8 mouse cellular contexts compared by ENCODE assay signal in the genomic region with DNA sequence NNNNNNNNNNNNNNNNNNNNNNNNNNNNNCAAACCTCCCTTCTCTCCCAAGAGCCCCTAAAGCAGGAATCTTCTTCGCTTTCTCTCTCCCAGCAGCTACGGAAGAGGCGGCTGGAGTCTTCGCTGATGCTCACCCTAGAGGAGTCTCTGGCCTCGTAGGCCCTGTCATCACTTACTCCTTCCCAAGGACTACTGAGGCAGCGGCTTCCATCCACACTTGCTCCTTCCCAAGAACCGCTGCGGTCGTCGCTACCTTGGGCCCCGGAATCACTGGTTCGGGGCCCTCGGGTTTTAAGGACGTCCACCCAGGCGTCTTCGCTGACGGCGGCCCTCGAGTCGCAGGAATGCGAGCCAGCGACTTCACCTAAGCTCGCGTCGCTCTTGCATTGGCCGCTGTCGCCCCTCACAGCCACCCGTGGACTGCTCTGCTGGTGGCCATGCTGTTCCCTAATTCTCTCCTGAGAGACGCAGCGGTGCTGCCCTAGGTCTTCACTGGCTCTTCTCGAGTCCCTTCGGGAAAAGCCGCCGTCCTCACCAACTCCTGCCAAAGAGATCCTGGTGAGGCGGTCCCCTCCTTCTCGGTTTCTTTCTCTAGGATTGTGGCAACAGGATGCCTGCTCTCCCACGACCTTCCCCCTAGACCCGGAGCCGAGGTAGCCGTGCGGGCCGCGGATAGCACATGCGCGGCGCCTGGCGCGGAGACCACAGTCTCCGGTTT. TPM values are rescaled to one million over a fixed set of nuclear protein-coding genes. Genes with fewer than 3 reads are reported as not detected.
DNase-seq lines count a peak whose midpoint lies in the region; ATAC-seq and TF ChIP-seq lines count a peak whose summit lies in the region.

No protein-coding gene starts in this region.

- H3K36me3 ChIP-seq in heart, adult 2 months (ENCODE audit: control insufficient read depth, insufficient read depth, low read length): peaks cover 9% of the 10 kb centered on the region
- peaks cover 28% of the 10 kb centered on the region for H3K36me3 ChIP-seq in E14TG2a.4 (ENCODE audit: insufficient read depth, low read length)
- peaks cover 27% of the 10 kb centered on the region for H3K36me3 ChIP-seq in limb, embryonic 10.5 days
- peaks cover 7% of the 10 kb centered on the region; the same call in 1 of the 2 replicates for H3K36me3 ChIP-seq in midbrain, embryonic 12.5 days

- intact Hi-C loops in heart, adult 2 months (cut with DNase I): loop anchor here (1.0 to 10.0 kb wide), 3 partner anchors 32 to 328 kb away; a partner anchor contains a TSS
- intact Hi-C loops in heart, postnatal 14 days (cut with DNase I): loop anchor here (2.0 to 10.0 kb wide), 5 partner anchors 32 to 458 kb away; a partner anchor contains a TSS

- no peaks in the 10 kb centered on the region for H3K9me3 ChIP-seq in E14TG2a.4 (ENCODE audit: low read length)
- no peaks in the 10 kb centered on the region for H3K9me3 ChIP-seq in limb, embryonic 10.5 days (replicated peaks)
- no peaks in the 10 kb centered on the region for H3K9me3 ChIP-seq in midbrain, embryonic 12.5 days

- no peaks in the 10 kb centered on the region for H3K27me3 ChIP-seq in heart, adult 2 months (ENCODE audit: control insufficient read depth, insufficient read depth, low read length)
- peaks cover 29% of the 10 kb centered on the region for H3K27me3 ChIP-seq in E14TG2a.4 (ENCODE audit: insufficient read depth, low read length)
- no peaks in the 10 kb centered on the region for H3K27me3 ChIP-seq in limb, embryonic 10.5 days (ENCODE audit: low read depth, poor library complexity, severe bottlenecking)
- no peaks in the 10 kb centered on the region for H3K27me3 ChIP-seq in midbrain, embryonic 12.5 days

- H3K9ac ChIP-seq in heart, adult 2 months (ENCODE audit: low read depth, low read length): peak overlapping the region; percentile 58
- peak overlapping the region; percentile 80 for H3K9ac ChIP-seq in midbrain, embryonic 12.5 days (replicated peaks)

- H3K4me1 ChIP-seq in heart, adult 2 months (ENCODE audit: control insufficient read depth, insufficient read depth, low read length): no peaks in the 10 kb centered on the region
- H3K4me1 ChIP-seq in E14TG2a.4 (replicated peaks; ENCODE audit: low read depth, low read length): peaks cover 33% of the 10 kb centered on the region
- H3K4me1 ChIP-seq in limb, embryonic 10.5 days: peaks cover 13% of the 10 kb centered on the region
- H3K4me1 ChIP-seq in midbrain, embryonic 12.5 days: peaks cover 17% of the 10 kb centered on the region

- H3K4me3 ChIP-seq in heart, adult 2 months: peak overlapping the region; percentile 84
- H3K4me3 ChIP-seq in E14TG2a.4 (replicated peaks; ENCODE audit: low read length): peak overlapping the region; percentile 90
- H3K4me3 ChIP-seq in limb, embryonic 10.5 days: peak overlapping the region; percentile 86
- H3K4me3 ChIP-seq in midbrain, embryonic 12.5 days: peak overlapping the region; percentile 89

- TF ChIP-seq CTCF in heart, adult 2 months (IDR thresholded peaks at IDR 0.05): no peak
- TF ChIP-seq CTCF in E14TG2a.4 (conservative IDR thresholded peaks at IDR 0.05; ENCODE audit: low read length): no peak

- 2% methylated on average over 49 of the region's 49 CpGs for WGBS in heart, adult 2 months
- 1% methylated on average over 49 of the region's 49 CpGs for WGBS in limb, embryonic 10.5 days
- 1% methylated on average over 49 of the region's 49 CpGs for WGBS in midbrain, embryonic 12.5 days

- H3K27ac ChIP-seq in heart, adult 2 months: peak overlapping the region; percentile 89
- H3K27ac ChIP-seq in limb, embryonic 10.5 days: peak overlapping the region; percentile 84
- H3K27ac ChIP-seq in midbrain, embryonic 12.5 days (replicated peaks): peak overlapping the region; percentile 77

- no peak for TF ChIP-seq POLR2A in heart, adult 2 months (IDR thresholded peaks at IDR 0.05; ENCODE audit: insufficient read depth, low read depth, low read length)

- peak; percentile 28 for ATAC-seq in erythroblast, adult 5-6 weeks (replicated peaks; ENCODE audit: low FRiP score, poor library complexity, severe bottlenecking)
- ATAC-seq in midbrain, embryonic 12.5 days (ENCODE audit: low FRiP score, low read depth): peak; percentile 76

- peak overlapping the region; percentile 93 for H3K4me2 ChIP-seq in midbrain, embryonic 12.5 days (replicated peaks)

- TF ChIP-seq EP300 in heart, adult 2 months (IDR thresholded peaks at IDR 0.05; ENCODE audit: insufficient read depth, low read depth, low read length): no peak

- H3K79me2 ChIP-seq in heart, adult 2 months (replicated peaks; ENCODE audit: control insufficient read depth, insufficient read depth, low read length): no peaks in the 10 kb centered on the region

- DNase-seq in heart, adult 2 months: no peak
- no peak for DNase-seq in heart, postnatal 14 days
- no peak for DNase-seq in limb, embryonic 10.5 days (ENCODE audit: low spot score)
- DNase-seq in layer of hippocampus, adult 18-20 months (ENCODE audit: low spot score in 2 of 2): no peak
- no peak for DNase-seq in cerebellum, postnatal 36 days

RNA-seq across cellular contexts. Expression of a gene that starts 0.5 kb away (rescaled TPM):
- under 1 TPM; 0.73 to 0.84 TPM for total RNA-seq in heart, adult 2 months (2021)
- 0.29 and 0.49 TPM in 2 replicates for polyA plus RNA-seq in heart, adult 2 months (2012; rRNA removed)
- 1 to 10 TPM; 1.4 to 1.9 TPM for total RNA-seq in heart, postnatal 14 days (2021)
- total RNA-seq in erythroblast, adult 5-6 weeks (2015; ENCODE audit: low replicate concordance): not detected in 2 replicates
- 0.77 and 0.84 TPM in 2 replicates for total RNA-seq in erythroblast, adult 5-6 weeks (2017; ENCODE audit: low replicate concordance)
- 6.4 and 10.3 TPM in 2 replicates for polyA plus RNA-seq in limb, embryonic 10.5 days (2016; fragmentation: Nextera tagmentation; extraction: Ambion mirVana)
- 12.6 and 12.7 TPM in 2 replicates for polyA plus RNA-seq in midbrain, embryonic 12.5 days (2016; fragmentation: Nextera tagmentation; extraction: Ambion mirVana)
- total RNA-seq in layer of hippocampus, adult 18-20 months (2021): 10 to 100 TPM; 16.3 to 17.1 TPM

RNA-seq across cellular contexts. Expression of a gene that starts 33.3 kb away (rescaled TPM):
- total RNA-seq in heart, adult 2 months (2021): 10 to 100 TPM; 22.4 to 25.0 TPM
- polyA plus RNA-seq in heart, adult 2 months (2012; rRNA removed): 8.7 and 11.9 TPM in 2 replicates
- 10 to 100 TPM; 32.7 to 34.0 TPM for total RNA-seq in heart, postnatal 14 days (2021)
- 119 and 186 TPM in 2 replicates for total RNA-seq in erythroblast, adult 5-6 weeks (2015; ENCODE audit: low replicate concordance)
- total RNA-seq in erythroblast, adult 5-6 weeks (2017; ENCODE audit: low replicate concordance): 118 and 141 TPM in 2 replicates
- polyA plus RNA-seq in limb, embryonic 10.5 days (2016; fragmentation: Nextera tagmentation; extraction: Ambion mirVana): 15.8 and 22.4 TPM in 2 replicates
- 31.2 and 33.1 TPM in 2 replicates for polyA plus RNA-seq in midbrain, embryonic 12.5 days (2016; fragmentation: Nextera tagmentation; extraction: Ambion mirVana)
- 10 to 100 TPM; 57.0 to 69.4 TPM for total RNA-seq in layer of hippocampus, adult 18-20 months (2021)

Comparison
In these comparisons a context has a peak if more than half of its experiments do, and no peak if none do; other contexts are left out.
1. RNA of a gene that starts 0.5 kb away (total RNA-seq): 16.3 to 17.1 TPM in layer of hippocampus, adult 18-20 months; 1.4 to 1.9 TPM in heart, postnatal 14 days, 0.73 to 0.84 TPM in heart, adult 2 months and 0.77 to 0.84 TPM in erythroblast, adult 5-6 weeks; every median in the first group is over 4 times any median in the second.
2. Peak in every context shown above with its lines, with median percentiles within 50 percentile points of each other: H3K27ac ChIP-seq and H3K4me3 ChIP-seq.